Mouse (Mus musculus): ENCODE measurements around the gene Gpr63. TPM values are rescaled to one million over a fixed set of nuclear protein-coding genes. Genes with fewer than 3 reads are reported as not detected.

The Gpr63 gene
- polyA plus RNA-seq (2012; ENCODE audit: insufficient read depth, insufficient read length, missing spikeins), result not detected in 2 replicates

DNA sequence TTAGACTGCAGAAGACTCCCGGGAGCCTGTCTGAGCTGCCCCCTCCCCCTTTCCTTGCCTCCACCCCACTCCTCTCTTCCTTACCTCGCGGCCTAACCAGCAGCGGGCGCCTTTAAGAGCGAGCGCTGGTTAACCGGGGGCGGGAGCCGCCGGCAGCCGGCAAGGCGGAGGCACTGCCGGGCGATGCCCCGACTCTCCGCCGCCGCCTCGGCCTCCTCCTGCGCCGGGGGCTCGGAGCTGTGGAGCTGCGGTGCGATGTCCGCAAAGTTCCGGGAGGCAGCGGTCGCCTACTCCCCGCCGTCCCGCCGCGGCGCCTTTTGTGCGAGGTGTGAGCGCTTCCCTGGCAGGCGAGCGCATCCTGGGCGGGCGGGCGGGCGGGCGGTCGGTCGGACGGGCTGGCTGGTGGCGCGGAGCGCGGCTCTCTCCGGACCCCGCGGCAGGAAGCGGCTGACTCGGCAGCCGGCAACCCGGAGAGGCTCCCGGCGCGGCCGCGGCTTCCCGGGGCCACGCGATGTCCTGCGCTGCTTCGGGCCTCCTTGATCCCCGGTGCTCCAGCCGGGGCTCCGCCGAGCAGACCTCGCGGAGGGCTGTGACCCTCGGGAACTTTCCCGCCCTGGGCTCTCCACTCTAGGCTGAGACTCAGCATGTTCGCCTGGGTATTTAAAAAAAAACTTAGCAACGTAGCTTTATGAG is at the start of gene Gpr63:
Gene Gpr63 (plus strand): TSS at position 109 of the 693 bp plus-strand sequence.
- Histone ChIP-seq H3K4me3 (ENCODE audit: insufficient read depth, low read length) (peak within 1 kb of the TSS; percentile 47), H3K4me1 (ENCODE audit: control insufficient read depth, insufficient read depth, low read length) (no peaks in the 10 kb centered on the region), H3K27ac (ENCODE audit: insufficient read depth, low read depth, low read length) (no peak within 1 kb of the TSS)
- TF ChIP-seq POLR2A (IDR thresholded peaks at IDR 0.05; ENCODE audit: borderline replicate concordance, low read depth, low read length) (no peak), CTCF (IDR thresholded peaks at IDR 0.05; ENCODE audit: low read depth, low read length) (no peak)

DNA sequence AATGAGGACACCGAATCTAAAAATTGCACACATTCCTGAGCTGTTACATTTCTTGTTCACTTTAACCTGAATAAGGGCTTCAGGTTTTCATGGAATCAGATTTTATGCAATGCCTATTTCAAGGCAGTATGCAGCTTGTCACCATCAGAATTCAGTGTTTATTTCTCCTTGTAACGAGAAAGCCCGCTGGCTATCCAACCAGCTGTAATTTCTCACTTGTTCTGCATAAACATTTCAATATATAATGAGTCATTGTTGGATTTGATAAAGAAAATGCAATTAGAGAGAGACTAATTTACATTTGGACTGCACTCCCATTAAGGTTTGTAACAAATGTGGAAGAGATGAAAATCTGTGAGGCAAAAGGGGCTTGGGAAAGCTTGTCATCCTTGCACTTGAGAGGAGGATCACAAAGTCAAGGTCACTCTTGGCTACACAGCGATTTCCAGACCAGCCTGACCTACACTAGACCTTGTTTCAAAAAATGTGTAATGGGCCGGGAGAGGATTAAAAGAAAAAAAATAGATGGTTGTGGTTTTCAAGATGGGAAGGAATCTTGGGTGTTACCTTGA is 46.1 kb upstream of the Gpr63 start:
- TF ChIP-seq POLR2A (IDR thresholded peaks at IDR 0.05; ENCODE audit: borderline replicate concordance, low read depth, low read length) (no peak), CTCF (IDR thresholded peaks at IDR 0.05; ENCODE audit: low read depth, low read length) (no peak)
- Histone ChIP-seq H3K27ac (ENCODE audit: insufficient read depth, low read depth, low read length) (no peak overlapping the region), H3K4me3 (ENCODE audit: insufficient read depth, low read length) (no peak overlapping the region), H3K4me1 (ENCODE audit: control insufficient read depth, insufficient read depth, low read length) (no peaks in the 10 kb centered on the region)

DNA sequence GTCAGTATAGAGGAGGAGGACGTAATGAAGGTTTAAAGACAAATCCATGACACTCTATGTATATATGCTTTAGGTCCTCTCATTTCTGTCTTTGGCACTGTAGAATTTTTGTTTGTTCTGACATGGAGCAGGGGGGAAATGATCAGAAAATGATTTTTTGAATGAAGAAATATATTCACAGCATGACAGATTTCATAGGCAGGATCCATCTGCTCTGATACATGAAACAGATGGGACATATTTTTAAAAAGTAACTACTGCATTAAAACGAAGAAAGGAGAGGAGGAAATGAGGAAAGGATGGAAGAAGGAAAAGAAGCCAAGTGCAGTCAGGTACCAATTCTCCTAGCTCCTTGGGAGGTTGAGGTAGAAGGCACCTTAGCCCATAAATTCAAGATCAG is 41.5 kb upstream of the Gpr63 start:
- Histone ChIP-seq H3K27ac (ENCODE audit: insufficient read depth, low read depth, low read length) (no peak overlapping the region), H3K4me1 (ENCODE audit: control insufficient read depth, insufficient read depth, low read length) (no peaks in the 10 kb centered on the region), H3K4me3 (ENCODE audit: insufficient read depth, low read length) (no peak overlapping the region)
- TF ChIP-seq CTCF (IDR thresholded peaks at IDR 0.05; ENCODE audit: low read depth, low read length), result no peak
- TF ChIP-seq POLR2A (IDR thresholded peaks at IDR 0.05; ENCODE audit: borderline replicate concordance, low read depth, low read length), result no peak

DNA sequence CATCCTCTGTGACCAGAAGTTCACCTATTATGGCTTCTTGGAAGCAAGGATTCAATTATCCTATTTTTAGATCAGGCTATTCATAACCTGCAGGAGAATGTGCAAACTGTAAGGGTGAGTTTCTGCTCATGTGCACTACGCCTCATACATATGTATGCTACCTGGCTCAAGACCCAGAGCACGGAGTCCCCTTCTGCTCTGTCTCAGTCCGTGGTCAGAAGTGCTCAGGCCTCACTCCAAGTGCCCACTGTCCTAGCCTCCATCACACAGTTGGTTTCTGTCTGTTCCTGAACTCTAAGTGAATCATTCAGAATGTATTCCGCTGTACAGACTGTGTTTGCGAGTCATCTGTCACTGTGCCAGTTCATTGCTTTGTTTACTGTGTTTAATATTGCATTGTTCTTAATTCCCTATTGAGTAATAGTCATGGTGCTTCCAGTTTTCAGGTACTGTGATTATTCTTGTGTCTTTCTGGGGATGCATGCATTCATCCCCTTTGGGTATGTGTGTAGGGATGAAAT is 37.9 kb upstream of the Gpr63 start:
- H3K27ac ChIP-seq (ENCODE audit: insufficient read depth, low read depth, low read length), result no peak overlapping the region
- H3K4me1 ChIP-seq (ENCODE audit: control insufficient read depth, insufficient read depth, low read length), result no peaks in the 10 kb centered on the region
- TF ChIP-seq POLR2A (IDR thresholded peaks at IDR 0.05; ENCODE audit: borderline replicate concordance, low read depth, low read length), result no peak
- TF ChIP-seq CTCF (IDR thresholded peaks at IDR 0.05; ENCODE audit: low read depth, low read length), result no peak
- H3K4me3 ChIP-seq (ENCODE audit: insufficient read depth, low read length), result no peak overlapping the region

DNA sequence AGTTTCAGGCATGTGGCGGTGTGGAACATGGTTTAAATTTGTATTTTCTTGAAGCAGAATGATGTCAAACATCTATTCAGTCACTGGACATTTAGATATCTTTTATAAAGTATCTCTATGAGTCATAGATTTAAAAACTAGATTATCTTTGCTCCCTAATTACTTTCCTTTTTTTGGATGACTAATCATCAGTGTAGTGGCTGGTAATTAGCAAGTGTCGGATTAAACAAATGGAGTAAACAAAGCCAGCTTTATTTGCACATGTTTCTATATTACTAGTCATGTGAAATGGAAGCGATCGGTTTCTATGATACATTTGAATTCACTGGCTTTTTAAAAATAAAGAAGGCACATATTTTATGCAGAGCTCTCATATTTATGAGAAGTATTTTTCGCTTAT is 37.3 kb upstream of the Gpr63 start:
- Histone ChIP-seq H3K4me1 (ENCODE audit: control insufficient read depth, insufficient read depth, low read length) (no peaks in the 10 kb centered on the region), H3K4me3 (ENCODE audit: insufficient read depth, low read length) (no peak overlapping the region)
- TF ChIP-seq CTCF (IDR thresholded peaks at IDR 0.05; ENCODE audit: low read depth, low read length), result no peak

DNA sequence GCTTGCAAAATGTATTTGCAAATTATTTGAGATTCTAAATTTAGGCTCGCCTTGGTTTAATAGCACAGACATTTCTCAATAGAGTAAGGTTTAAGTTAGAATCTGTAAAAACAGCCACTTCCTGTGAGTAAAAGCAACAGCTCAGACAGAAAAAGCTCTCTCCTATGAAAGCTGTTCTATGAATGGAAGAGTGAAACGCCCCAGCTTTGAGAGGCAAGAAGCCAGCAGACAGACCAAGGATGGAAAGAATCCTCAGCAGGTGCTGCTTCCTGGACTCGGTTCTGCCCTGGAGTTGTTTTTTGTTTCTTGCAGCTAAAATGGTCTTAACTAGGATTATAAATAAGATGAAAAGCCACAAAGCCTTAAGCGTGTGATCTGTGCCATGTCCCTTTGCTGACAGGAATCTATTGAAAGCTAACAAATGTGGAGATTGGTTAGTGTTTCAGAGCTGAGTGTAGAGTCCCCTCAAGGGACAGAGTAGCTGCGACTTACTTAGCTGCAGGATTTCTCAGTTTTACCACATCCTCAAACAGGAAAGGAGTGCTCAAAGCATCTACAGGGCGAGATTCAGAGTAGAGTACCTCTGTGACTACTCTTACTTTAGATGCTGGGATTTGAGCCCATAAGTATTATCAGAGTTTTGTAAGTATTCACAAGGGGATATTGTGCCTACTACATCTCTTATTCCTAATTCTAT is 23.3 kb upstream of the Gpr63 start:
- H3K4me1 ChIP-seq (ENCODE audit: control insufficient read depth, insufficient read depth, low read length), result no peaks in the 10 kb centered on the region
- no peak overlapping the region for H3K27ac ChIP-seq (ENCODE audit: insufficient read depth, low read depth, low read length)
- TF ChIP-seq POLR2A (IDR thresholded peaks at IDR 0.05; ENCODE audit: borderline replicate concordance, low read depth, low read length) (no peak), CTCF (IDR thresholded peaks at IDR 0.05; ENCODE audit: low read depth, low read length) (no peak)
- H3K4me3 ChIP-seq (ENCODE audit: insufficient read depth, low read length), result no peak overlapping the region

More for the DNA sequence above, 37.3 kb upstream of the Gpr63 start:
- H3K27ac ChIP-seq (ENCODE audit: insufficient read depth, low read depth, low read length), result no peak overlapping the region

DNA sequence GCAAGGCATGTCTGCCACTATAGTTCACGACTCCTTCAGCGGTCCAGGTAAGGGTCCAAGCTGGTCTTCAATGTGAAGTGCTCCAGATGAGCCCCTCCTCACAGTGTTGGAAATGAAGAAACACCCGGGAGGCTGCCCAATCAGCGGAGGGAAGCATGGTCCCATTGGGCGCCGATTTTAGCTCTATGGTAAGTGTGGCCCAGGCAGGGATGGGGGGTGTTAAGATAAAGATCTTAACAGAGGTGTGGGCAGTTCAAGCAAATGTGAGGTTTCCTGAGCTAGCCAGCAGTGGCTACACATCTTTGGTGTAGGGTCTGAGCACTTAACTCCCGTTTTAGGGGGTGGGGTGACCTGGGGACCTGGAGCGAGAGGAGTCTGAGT is 299 bp upstream of the Gpr63 start:
- Histone ChIP-seq H3K4me3 (ENCODE audit: insufficient read depth, low read length) (peak overlapping the region; percentile 47; the same call in 1 of the 2 replicates), H3K27ac (ENCODE audit: insufficient read depth, low read depth, low read length) (no peak overlapping the region), H3K4me1 (ENCODE audit: control insufficient read depth, insufficient read depth, low read length) (no peaks in the 10 kb centered on the region)
- TF ChIP-seq CTCF (IDR thresholded peaks at IDR 0.05; ENCODE audit: low read depth, low read length) (no peak), POLR2A (IDR thresholded peaks at IDR 0.05; ENCODE audit: borderline replicate concordance, low read depth, low read length) (no peak)

DNA sequence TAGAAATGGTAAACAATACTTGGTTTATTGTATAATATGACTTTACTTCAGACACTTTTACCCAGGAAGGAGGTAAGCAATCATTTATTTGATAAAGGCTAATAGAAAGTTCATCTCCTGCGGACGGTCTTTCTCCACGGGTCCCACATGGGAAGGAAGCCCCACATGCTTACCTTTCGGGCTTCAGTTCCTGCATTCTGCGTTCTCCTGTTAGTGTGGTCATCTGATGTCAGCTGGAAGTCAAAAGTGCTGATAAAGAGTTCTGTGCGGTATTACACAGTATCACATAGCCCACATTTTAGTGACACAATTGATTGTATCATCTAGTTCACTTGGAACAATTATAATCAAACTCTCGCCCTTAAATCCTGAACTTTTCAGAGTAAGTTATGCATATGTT is 1.0 kb downstream of the Gpr63 start:
- Histone ChIP-seq H3K4me3 (ENCODE audit: insufficient read depth, low read length) (no peak overlapping the region), H3K4me1 (ENCODE audit: control insufficient read depth, insufficient read depth, low read length) (no peaks in the 10 kb centered on the region), H3K27ac (ENCODE audit: insufficient read depth, low read depth, low read length) (no peak overlapping the region)
- no peak for TF ChIP-seq POLR2A (IDR thresholded peaks at IDR 0.05; ENCODE audit: borderline replicate concordance, low read depth, low read length)
- no peak for TF ChIP-seq CTCF (IDR thresholded peaks at IDR 0.05; ENCODE audit: low read depth, low read length)

DNA sequence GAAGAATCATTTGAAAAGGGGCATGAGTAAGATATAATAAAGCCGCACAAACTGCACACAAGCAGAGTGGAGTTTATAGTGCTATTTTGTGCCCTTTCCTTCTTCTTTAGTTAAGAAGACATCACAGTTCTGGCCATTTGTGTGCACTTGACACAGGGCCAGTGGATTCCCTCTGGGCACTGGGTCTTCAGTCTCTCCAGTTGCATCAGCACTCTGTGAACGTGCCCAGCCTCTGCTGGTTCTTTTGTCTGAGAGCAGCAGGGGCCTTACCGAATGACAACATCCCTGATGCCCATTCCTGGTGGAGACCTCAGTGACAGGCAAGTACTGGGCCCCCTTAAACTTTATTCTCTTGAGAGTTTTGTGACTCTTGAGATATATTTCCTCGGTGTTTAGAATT is 12.4 kb downstream of the Gpr63 start:
- TF ChIP-seq POLR2A (IDR thresholded peaks at IDR 0.05; ENCODE audit: borderline replicate concordance, low read depth, low read length) (no peak), CTCF (IDR thresholded peaks at IDR 0.05; ENCODE audit: low read depth, low read length) (no peak)
- Histone ChIP-seq H3K4me3 (ENCODE audit: insufficient read depth, low read length) (no peak overlapping the region), H3K27ac (ENCODE audit: insufficient read depth, low read depth, low read length) (no peak overlapping the region), H3K4me1 (ENCODE audit: control insufficient read depth, insufficient read depth, low read length) (no peaks in the 10 kb centered on the region)

DNA sequence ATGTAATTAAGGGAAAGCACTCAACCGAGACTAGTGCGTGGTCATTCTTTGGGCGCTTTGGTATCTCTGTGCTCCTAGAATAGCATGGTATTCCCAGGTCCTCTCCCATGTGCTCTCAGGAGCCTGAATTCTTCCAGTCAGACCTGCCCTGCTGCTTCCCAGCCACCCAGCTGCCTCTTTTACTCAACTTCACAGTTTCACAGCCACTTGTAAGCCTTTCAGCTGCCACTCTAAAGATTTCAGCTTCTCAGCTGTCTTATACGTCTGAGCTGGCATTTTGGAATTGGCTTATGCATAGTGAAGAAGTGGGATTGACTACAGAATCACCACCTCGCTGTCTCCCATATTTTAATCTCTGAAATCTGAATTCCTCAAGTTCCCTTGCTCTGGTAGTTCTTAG is 19.4 kb downstream of the Gpr63 start:
- Histone ChIP-seq H3K27ac (ENCODE audit: insufficient read depth, low read depth, low read length) (no peak overlapping the region), H3K4me1 (ENCODE audit: control insufficient read depth, insufficient read depth, low read length) (no peaks in the 10 kb centered on the region), H3K4me3 (ENCODE audit: insufficient read depth, low read length) (no peak overlapping the region)
- no peak for TF ChIP-seq POLR2A (IDR thresholded peaks at IDR 0.05; ENCODE audit: borderline replicate concordance, low read depth, low read length)
- TF ChIP-seq CTCF (IDR thresholded peaks at IDR 0.05; ENCODE audit: low read depth, low read length), result no peak
